Mouse (Mus musculus) embryonic facial prominence, embryonic 15.5 days (tissue): Measurements from ENCODE around the gene Gm20388. TPM values are rescaled to one million over a fixed set of nuclear protein-coding genes. Genes with fewer than 3 reads are reported as not detected.
A peak's percentile ranks its signal among the peaks of the same experiment; 100 is the strongest.

Experiments
- ATAC-seq: fragments of 200-750 bp; cut with Nextera tagmentation; 2 replicates; pipeline ENCODE4 v1.8.0; 2017; ENCODE audit warnings: low read depth, moderate TSS enrichment; ENCODE audit not compliant: insufficient number of reproducible peaks, low FRiP score, low TSS enrichment
- H3K27ac ChIP-seq: fragments of 300-500 bp; sonication (generic); replicated peaks from 2 replicates; pipeline ENCODE4 v1.5.1; 2015; ENCODE audit warnings: mild to moderate bottlenecking, inconsistent platforms
- H3K27me3 ChIP-seq: fragments of 300-500 bp; sonication (generic); 2 replicates; pipeline ENCODE4 v1.6.1; 2015; ENCODE audit warnings: inconsistent platforms
- H3K36me3 ChIP-seq: fragments of 300-500 bp; sonication (generic); 2 replicates; pipeline ENCODE4 v1.6.1; 2015; ENCODE audit warnings: mild to moderate bottlenecking, inconsistent platforms
- H3K4me1 ChIP-seq: fragments of 300-500 bp; sonication (generic); 2 replicates; pipeline ENCODE4 v1.6.1; 2015; ENCODE audit warnings: inconsistent platforms
- H3K4me2 ChIP-seq: fragments of 300-500 bp; sonication (generic); replicated peaks from 2 replicates; pipeline ENCODE4 v1.6.1; 2015; ENCODE audit warnings: mild to moderate bottlenecking, inconsistent platforms
- H3K4me3 ChIP-seq: fragments of 300-500 bp; sonication (generic); replicated peaks from 2 replicates; pipeline ENCODE4 v1.5.1; 2015; ENCODE audit warnings: mild to moderate bottlenecking, inconsistent platforms
- H3K9ac ChIP-seq: fragments of 300-500 bp; sonication (generic); 2 replicates; pipeline ENCODE4 v1.6.1; 2015; ENCODE audit warnings: inconsistent platforms
- H3K9me3 ChIP-seq: fragments of 300-500 bp; sonication (generic); replicated peaks from 2 replicates; pipeline ENCODE4 v1.6.1; 2016; ENCODE audit warnings: inconsistent platforms
- WGBS: fragments of 180-500 bp; shearing (Covaris S2); methylation state at CpG from one replicate; pipeline ENCODE4 v1.1.7; 2015; 5-methylcytosine and 5-hydroxymethylcytosine counted together
- polyA plus RNA-seq: library from polyadenylated mRNA; unstranded; fragments of >200 nt; fragmentation: Nextera tagmentation; extraction: Ambion mirVana; gene quantifications from 2 replicates; pipeline ENCODE4 v1.2.1, GENCODE M21; 2015

Gene Gm20388
- polyA plus RNA-seq, 1 experiment from 2014 or later, result 8.0 TPM

- Histone ChIP-seq H3K4me2 (no peak overlapping the region), H3K27me3 (no peaks in the 10 kb centered on the region), H3K9ac (no peak overlapping the region), H3K9me3 (0 out of 2 replicates have a peak, but pooled peaks cover 3% of the 10 kb centered on the region), H3K4me1 (peaks cover 9% of the 10 kb centered on the region), H3K36me3 (no peaks in the 10 kb centered on the region), H3K4me3 (no peak overlapping the region), H3K27ac (no peak overlapping the region)
- 73% methylated on average over 3 of the region's 3 CpGs for WGBS
- ATAC-seq, result no peak
Observed at GRCm38 (mm10) chr8:122211591-122211990, 2300.9 kb downstream of the Gm20388 start.

GRCm38 (mm10) chr8:122215630-122216029 lies 2305.0 kb downstream of the Gm20388 start:
- 53% methylated on average over 8 of the region's 8 CpGs for WGBS
- H3K4me3 ChIP-seq, result no peak overlapping the region
- H3K36me3 ChIP-seq, result no peaks in the 10 kb centered on the region
- H3K9me3 ChIP-seq, result no peaks in the 10 kb centered on the region
- no peak overlapping the region for H3K4me2 ChIP-seq
- no peaks in the 10 kb centered on the region for H3K27me3 ChIP-seq
- no peak overlapping the region for H3K27ac ChIP-seq
- H3K4me1 ChIP-seq, result peaks cover 14% of the 10 kb centered on the region
- no peak overlapping the region for H3K9ac ChIP-seq
- ATAC-seq, result no peak

GRCm38 (mm10) chr8:122216433-122216832 lies 2305.8 kb downstream of the Gm20388 start:
- H3K9me3 ChIP-seq, result no peaks in the 10 kb centered on the region
- no peak overlapping the region for H3K4me3 ChIP-seq
- WGBS, result 62% methylated on average over 6 of the region's 6 CpGs
- peaks cover 14% of the 10 kb centered on the region for H3K4me1 ChIP-seq
- H3K4me2 ChIP-seq, result no peak overlapping the region
- no peak overlapping the region for H3K9ac ChIP-seq
- no peaks in the 10 kb centered on the region for H3K36me3 ChIP-seq
- no peak overlapping the region for H3K27ac ChIP-seq
- H3K27me3 ChIP-seq, result no peaks in the 10 kb centered on the region
- no peak for ATAC-seq

GRCm38 (mm10) chr8:122217456-122218177 lies 2307.0 kb downstream of the Gm20388 start:
- H3K9ac ChIP-seq, result no peak overlapping the region
- ATAC-seq, result no peak
- H3K4me2 ChIP-seq, result no peak overlapping the region
- H3K9me3 ChIP-seq, result no peaks in the 10 kb centered on the region
- no peak overlapping the region for H3K27ac ChIP-seq
- peaks cover 14% of the 10 kb centered on the region for H3K4me1 ChIP-seq
- no peak overlapping the region for H3K4me3 ChIP-seq
- H3K27me3 ChIP-seq, result no peaks in the 10 kb centered on the region
- no peaks in the 10 kb centered on the region for H3K36me3 ChIP-seq
- 82% methylated on average over 10 of the region's 10 CpGs for WGBS

- Histone ChIP-seq H3K9me3 (no peaks in the 10 kb centered on the region), H3K4me1 (peaks cover 16% of the 10 kb centered on the region), H3K9ac (no peak overlapping the region), H3K27me3 (peaks cover 8% of the 10 kb centered on the region), H3K4me2 (no peak overlapping the region), H3K27ac (peak overlapping the region; percentile 55), H3K4me3 (no peak overlapping the region), H3K36me3 (no peaks in the 10 kb centered on the region)
- 67% methylated on average over 10 of the region's 10 CpGs for WGBS
- no peak for ATAC-seq
Observed at GRCm38 (mm10) chr8:122223976-122224649, 2313.5 kb downstream of the Gm20388 start.

- no peaks in the 10 kb centered on the region for H3K9me3 ChIP-seq
- H3K36me3 ChIP-seq, result no peaks in the 10 kb centered on the region
- ATAC-seq, result peak; percentile 66; the same call in 1 of the 2 replicates
- peaks cover 13% of the 10 kb centered on the region for H3K27me3 ChIP-seq
- H3K4me2 ChIP-seq, result no peak overlapping the region
- 30% methylated on average over 6 of the region's 6 CpGs for WGBS
- peak overlapping the region; percentile 55 for H3K27ac ChIP-seq
- peaks cover 17% of the 10 kb centered on the region for H3K4me1 ChIP-seq
- no peak overlapping the region for H3K4me3 ChIP-seq
- H3K9ac ChIP-seq, result no peak overlapping the region
Observed at GRCm38 (mm10) chr8:122224650-122225022, 2314.0 kb downstream of the Gm20388 start.

- no peaks in the 10 kb centered on the region for H3K9me3 ChIP-seq
- no peak overlapping the region for H3K4me3 ChIP-seq
- H3K27me3 ChIP-seq, result peaks cover 15% of the 10 kb centered on the region
- WGBS, result 46% methylated on average over 10 of the region's 10 CpGs
- no peak for ATAC-seq
- H3K36me3 ChIP-seq, result no peaks in the 10 kb centered on the region
- H3K9ac ChIP-seq, result no peak overlapping the region
- no peak overlapping the region for H3K4me2 ChIP-seq
- no peak overlapping the region for H3K27ac ChIP-seq
- peaks cover 22% of the 10 kb centered on the region for H3K4me1 ChIP-seq
Observed at GRCm38 (mm10) chr8:122225446-122225845, 2314.8 kb downstream of the Gm20388 start.

- peaks cover 27% of the 10 kb centered on the region for H3K27me3 ChIP-seq
- H3K36me3 ChIP-seq, result no peaks in the 10 kb centered on the region
- H3K9ac ChIP-seq, result no peak overlapping the region
- 83% methylated on average over 6 of the region's 6 CpGs for whole genome bisulfite sequencing
- no peak overlapping the region for H3K27ac ChIP-seq
- no peak overlapping the region for H3K4me2 ChIP-seq
- no peak overlapping the region for H3K4me3 ChIP-seq
- no peaks in the 10 kb centered on the region for H3K9me3 ChIP-seq
- no peak for ATAC-seq
- peaks cover 40% of the 10 kb centered on the region for H3K4me1 ChIP-seq
Observed at GRCm38 (mm10) chr8:122227345-122227744, 2316.7 kb downstream of the Gm20388 start.

- no peaks in the 10 kb centered on the region for H3K9me3 ChIP-seq
- peaks cover 42% of the 10 kb centered on the region for H3K4me1 ChIP-seq
- H3K4me2 ChIP-seq, result peak overlapping the region; percentile 95; the same call in 1 of the 2 replicates
- H3K9ac ChIP-seq, result no peak overlapping the region
- H3K27me3 ChIP-seq, result peaks cover 28% of the 10 kb centered on the region
- WGBS, result 60% methylated on average over 11 of the region's 11 CpGs
- no peak for ATAC-seq
- H3K36me3 ChIP-seq, result no peaks in the 10 kb centered on the region
- no peak overlapping the region for H3K4me3 ChIP-seq
- no peak overlapping the region; the same call in 1 of the 2 replicates for H3K27ac ChIP-seq
Observed at GRCm38 (mm10) chr8:122228792-122229575, 2318.3 kb downstream of the Gm20388 start.

- Histone ChIP-seq H3K4me1 (peaks cover 43% of the 10 kb centered on the region), H3K36me3 (no peaks in the 10 kb centered on the region), H3K4me3 (peak overlapping the region; percentile 59), H3K27ac (peak overlapping the region; percentile 61), H3K4me2 (peak overlapping the region; percentile 95), H3K9ac (peak overlapping the region; percentile 58), H3K9me3 (no peaks in the 10 kb centered on the region), H3K27me3 (peaks cover 28% of the 10 kb centered on the region)
- WGBS, result under 1% methylated on average over 92 of the region's 98 CpGs
- peak; percentile 24; the same call in 1 of the 2 replicates for ATAC-seq
Observed at GRCm38 (mm10) chr8:122229819-122230711, 2319.4 kb downstream of the Gm20388 start.
